Mouse (Mus musculus): ENCODE results near the gene Masp1. TPM values are rescaled to one million over a fixed set of nuclear protein-coding genes. Genes with fewer than 3 reads are reported as not detected.
A peak's percentile ranks its signal among the peaks of the same experiment; 100 is the strongest.

Masp1 gene
- polyA plus RNA-seq, 2 experiments = 12.4 to 14.2 TPM

DNA sequence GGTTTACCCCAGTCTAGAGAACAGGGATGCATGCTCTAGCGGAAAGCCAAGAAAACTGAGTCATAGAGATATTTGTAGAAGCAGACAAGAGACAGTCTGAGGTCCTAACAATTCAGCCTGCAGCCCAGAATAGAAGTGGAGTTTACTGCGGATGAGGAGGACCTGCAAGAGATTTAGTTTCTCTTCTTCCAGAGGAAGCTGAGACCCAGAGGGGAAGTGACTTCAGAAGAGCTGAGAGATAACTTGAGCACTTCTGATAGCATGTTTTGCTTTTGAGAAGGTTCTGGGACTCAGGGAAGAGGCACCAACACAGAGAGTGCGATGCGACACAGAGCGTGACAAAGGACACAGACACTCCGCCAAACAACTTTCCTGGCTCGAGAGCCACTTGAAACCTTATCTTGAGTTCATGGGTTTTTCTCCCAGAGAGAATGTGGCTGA lies 21.9 kb downstream of the Masp1 start:
- Histone ChIP-seq H3K4me1 (replicated peaks; ENCODE audit: control insufficient read depth in 2 of 2, insufficient read depth in 2 of 2, low read length in 1 of 2) (peaks cover 35 to 54% of the 10 kb centered on the region in 2 experiments), H3K27me3 (ENCODE audit: control insufficient read depth, insufficient read depth, low read length) (no peaks in the 10 kb centered on the region), H3K4me2 (ENCODE audit: low read depth) (peak overlapping the region; percentile 29), H3K9me3 (ENCODE audit: control insufficient read depth, low read length) (no peaks in the 10 kb centered on the region), H3K4me3 (ENCODE audit: insufficient read depth in 1 of 2, low read depth in 2 of 2, low read length in 2 of 2) (no peak overlapping the region), H3K36me3 (replicated peaks; ENCODE audit: control insufficient read depth, insufficient read depth, low read depth) (no peaks in the 10 kb centered on the region), H3K9ac (replicated peaks) (no peak overlapping the region), H3K27ac (no peak overlapping the region)
- DNase-seq (ENCODE audit: low read depth in 3 of 3, low spot score in 3 of 3) = no peak
- TF ChIP-seq EP300 (IDR thresholded peaks at IDR 0.05; ENCODE audit: low read depth) (no peak), CTCF (IDR thresholded peaks at IDR 0.05; ENCODE audit: low read depth) (no peak)
- ATAC-seq (ENCODE audit: insufficient read depth) = no peak
- WGBS (ENCODE audit: insufficient replicate concordance) = 20% methylated on average over 7 of the region's 7 CpGs

DNA sequence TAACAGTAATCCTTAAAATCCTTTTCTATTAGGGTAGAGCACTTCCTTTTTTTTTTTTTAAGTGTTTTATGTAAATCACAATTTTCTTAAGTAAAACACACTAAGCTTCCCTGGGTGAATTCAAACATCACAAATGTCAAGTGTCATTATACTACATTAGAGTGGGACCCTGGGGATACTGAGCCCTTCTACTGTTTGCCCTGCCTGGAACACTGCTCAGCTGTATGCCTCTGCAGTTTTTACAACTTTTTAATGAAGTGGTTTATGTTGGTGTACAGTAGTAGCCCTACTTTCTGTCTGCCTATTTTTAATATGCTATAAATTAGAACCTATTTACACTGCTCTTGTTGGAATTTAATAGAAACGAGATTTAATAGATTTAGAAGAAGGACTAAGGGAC lies 22.7 kb downstream of the Masp1 start:
- no peak overlapping the region; the same call in 1 of the 2 replicates for H3K4me2 ChIP-seq (ENCODE audit: low read depth)
- ATAC-seq (ENCODE audit: insufficient read depth) (no peak), DNase-seq (ENCODE audit: low read depth in 3 of 3, low spot score in 3 of 3) (no peak)
- TF ChIP-seq CTCF (IDR thresholded peaks at IDR 0.05; ENCODE audit: low read depth) = no peak
- TF ChIP-seq EP300 (IDR thresholded peaks at IDR 0.05; ENCODE audit: low read depth) = no peak
- H3K9ac ChIP-seq (replicated peaks) = no peak overlapping the region
- no peak overlapping the region for H3K4me3 ChIP-seq (ENCODE audit: insufficient read depth in 1 of 2, low read depth in 2 of 2, low read length in 2 of 2)
- H3K36me3 ChIP-seq (replicated peaks; ENCODE audit: control insufficient read depth, insufficient read depth, low read depth) = no peaks in the 10 kb centered on the region
- no peaks in the 10 kb centered on the region for H3K27me3 ChIP-seq (ENCODE audit: control insufficient read depth, insufficient read depth, low read length)
- H3K27ac ChIP-seq = no peak overlapping the region
- peaks cover 35 to 54% of the 10 kb centered on the region in 2 experiments for H3K4me1 ChIP-seq (replicated peaks; ENCODE audit: control insufficient read depth in 2 of 2, insufficient read depth in 2 of 2, low read length in 1 of 2)
- H3K9me3 ChIP-seq (ENCODE audit: control insufficient read depth, low read length) = no peaks in the 10 kb centered on the region
- 33% methylated on average over 1 of the region's 1 CpGs for WGBS (ENCODE audit: insufficient replicate concordance)

DNA sequence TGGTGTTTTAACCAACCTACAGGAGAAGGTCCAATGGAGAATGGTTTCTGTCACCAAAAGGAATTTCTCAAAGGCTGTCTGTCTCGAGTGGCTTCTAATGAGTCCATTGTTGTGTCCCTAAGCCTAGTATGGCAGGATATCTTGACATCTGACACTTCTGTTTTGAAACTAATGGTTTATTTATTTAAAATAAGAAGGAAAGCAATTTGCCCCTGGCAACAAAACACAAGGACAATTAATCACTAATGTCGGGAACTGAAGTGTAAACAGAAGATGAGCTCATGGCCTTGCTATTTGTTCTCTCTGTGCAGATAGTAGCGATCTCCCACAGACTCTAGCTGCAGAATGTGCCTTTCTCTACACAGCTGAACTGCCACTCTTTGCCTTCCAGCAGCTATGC lies 23.2 kb downstream of the Masp1 start:
- Histone ChIP-seq H3K27ac (no peak overlapping the region), H3K36me3 (replicated peaks; ENCODE audit: control insufficient read depth, insufficient read depth, low read depth) (no peaks in the 10 kb centered on the region), H3K4me1 (replicated peaks; ENCODE audit: control insufficient read depth in 2 of 2, insufficient read depth in 2 of 2, low read length in 1 of 2) (peaks cover 33 to 51% of the 10 kb centered on the region in 2 experiments), H3K9me3 (ENCODE audit: control insufficient read depth, low read length) (no peaks in the 10 kb centered on the region), H3K4me2 (ENCODE audit: low read depth) (no peak overlapping the region), H3K4me3 (ENCODE audit: insufficient read depth in 1 of 2, low read depth in 2 of 2, low read length in 2 of 2) (no peak overlapping the region), H3K27me3 (ENCODE audit: control insufficient read depth, insufficient read depth, low read length) (no peaks in the 10 kb centered on the region), H3K9ac (replicated peaks) (no peak overlapping the region)
- ATAC-seq (ENCODE audit: insufficient read depth) (no peak), DNase-seq (ENCODE audit: low read depth in 3 of 3, low spot score in 3 of 3) (no peak)
- TF ChIP-seq EP300 (IDR thresholded peaks at IDR 0.05; ENCODE audit: low read depth) (no peak), CTCF (IDR thresholded peaks at IDR 0.05; ENCODE audit: low read depth) (no peak)
- WGBS (ENCODE audit: insufficient replicate concordance) = 25% methylated on average over 3 of the region's 3 CpGs

DNA sequence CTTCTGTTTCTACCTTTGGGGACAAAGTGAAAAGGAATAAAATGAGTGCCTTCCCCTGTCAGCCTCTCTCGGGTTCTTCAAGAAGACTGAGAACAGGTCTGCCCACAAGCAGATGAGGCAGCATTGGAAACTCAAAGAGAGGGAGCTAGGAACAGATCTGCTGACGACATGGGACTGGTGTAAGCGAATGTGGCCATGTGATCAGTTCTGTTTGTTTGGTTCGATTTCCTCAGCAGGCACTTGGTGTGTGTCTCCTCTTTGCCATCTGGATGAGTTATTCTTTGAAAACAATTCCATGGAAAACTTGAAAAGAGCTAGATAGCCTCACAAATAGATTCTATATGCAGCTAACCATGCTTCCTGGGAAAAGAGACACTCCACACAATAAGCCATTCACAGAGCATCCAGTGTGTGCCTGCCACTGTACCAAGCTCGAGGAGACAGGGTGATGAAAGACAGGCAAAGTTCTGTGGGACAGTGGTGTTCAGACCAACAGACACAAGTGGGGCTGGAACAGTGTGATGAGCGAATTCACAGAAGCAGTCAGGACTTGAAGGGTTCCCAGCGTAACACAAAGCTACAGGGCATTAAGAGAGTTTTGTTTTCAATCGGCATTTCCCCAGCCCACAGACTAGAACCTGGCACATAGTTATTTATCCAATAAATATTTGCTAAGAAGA lies 24.2 kb downstream of the Masp1 start:
- Histone ChIP-seq H3K4me2 (ENCODE audit: low read depth) (no peak overlapping the region), H3K27me3 (ENCODE audit: control insufficient read depth, insufficient read depth, low read length) (no peaks in the 10 kb centered on the region), H3K4me3 (ENCODE audit: insufficient read depth in 1 of 2, low read depth in 2 of 2, low read length in 2 of 2) (no peak overlapping the region), H3K9ac (replicated peaks) (no peak overlapping the region), H3K4me1 (replicated peaks; ENCODE audit: control insufficient read depth in 2 of 2, insufficient read depth in 2 of 2, low read length in 1 of 2) (peaks cover 32 to 44% of the 10 kb centered on the region in 2 experiments), H3K36me3 (replicated peaks; ENCODE audit: control insufficient read depth, insufficient read depth, low read depth) (no peaks in the 10 kb centered on the region), H3K9me3 (ENCODE audit: control insufficient read depth, low read length) (no peaks in the 10 kb centered on the region), H3K27ac (no peak overlapping the region)
- no peak for DNase-seq (ENCODE audit: low read depth in 3 of 3, low spot score in 3 of 3)
- WGBS (ENCODE audit: insufficient replicate concordance) = 56% methylated on average over 8 of the region's 8 CpGs
- no peak for TF ChIP-seq EP300 (IDR thresholded peaks at IDR 0.05; ENCODE audit: low read depth)
- no peak for TF ChIP-seq CTCF (IDR thresholded peaks at IDR 0.05; ENCODE audit: low read depth)
- no peak for ATAC-seq (ENCODE audit: insufficient read depth)

DNA sequence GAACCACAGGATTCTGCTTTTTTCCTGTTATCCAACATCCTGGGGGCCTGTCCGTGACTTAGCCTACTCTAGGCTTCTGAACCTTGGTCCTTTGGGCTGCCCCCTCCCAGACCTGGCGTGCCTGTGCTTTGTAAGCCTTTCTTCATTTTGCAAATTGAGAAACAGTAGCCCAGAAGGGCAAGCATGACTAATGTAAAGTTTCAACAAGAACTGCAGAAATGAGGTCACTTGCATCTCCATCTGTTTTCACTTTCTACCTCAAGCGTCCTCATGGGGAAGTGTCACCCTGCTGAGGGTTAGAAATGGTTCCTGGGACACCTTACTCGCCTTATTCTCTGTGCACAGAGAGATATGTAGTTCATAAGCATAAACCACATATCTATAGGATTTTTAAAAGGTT lies 27.8 kb downstream of the Masp1 start:
- no peak overlapping the region for H3K4me2 ChIP-seq (ENCODE audit: low read depth)
- H3K9ac ChIP-seq (replicated peaks) = no peak overlapping the region
- H3K27me3 ChIP-seq (ENCODE audit: control insufficient read depth, insufficient read depth, low read length) = no peaks in the 10 kb centered on the region
- no peak overlapping the region for H3K27ac ChIP-seq
- WGBS (ENCODE audit: insufficient replicate concordance) = 45% methylated on average over 4 of the region's 4 CpGs
- TF ChIP-seq CTCF (IDR thresholded peaks at IDR 0.05; ENCODE audit: low read depth) (no peak), EP300 (IDR thresholded peaks at IDR 0.05; ENCODE audit: low read depth) (no peak)
- no peak overlapping the region for H3K4me3 ChIP-seq (ENCODE audit: insufficient read depth in 1 of 2, low read depth in 2 of 2, low read length in 2 of 2)
- ATAC-seq (ENCODE audit: insufficient read depth) = no peak
- no peaks in the 10 kb centered on the region for H3K9me3 ChIP-seq (ENCODE audit: control insufficient read depth, low read length)
- H3K36me3 ChIP-seq (replicated peaks; ENCODE audit: control insufficient read depth, insufficient read depth, low read depth) = no peaks in the 10 kb centered on the region
- DNase-seq (ENCODE audit: low read depth in 3 of 3, low spot score in 3 of 3) = no peak
- peaks cover 0 to 13% of the 10 kb centered on the region in 2 experiments; a peak in 2 of 4 replicates for H3K4me1 ChIP-seq (replicated peaks; ENCODE audit: control insufficient read depth in 2 of 2, insufficient read depth in 2 of 2, low read length in 1 of 2)
